Mouse (Mus musculus) megakaryocyte progenitor cell, adult 5-6 weeks (primary cell): ENCODE measurements around the gene Cks1b. TPM values are rescaled to one million over a fixed set of nuclear protein-coding genes. Genes with fewer than 3 reads are reported as not detected.
A peak's percentile ranks its signal among the peaks of the same experiment; 100 is the strongest.

Experiments
- ATAC-seq: replicated peaks from 2 replicates; pipeline ENCODE4 v1.8.0; 2016; ENCODE audit warnings: mild to moderate bottlenecking, moderate TSS enrichment, inconsistent platforms; ENCODE audit not compliant: poor library complexity
- total RNA-seq, 2 experiments: library from RNA; stranded (forward) in 1 of 2; stranded (reverse) in 1 of 2; fragments of 157-497, 149-512 nt in 1 of 2; fragments of 200-1000 nt in 1 of 2; gene quantifications; 2 replicates each; pipeline versions ENCODE4 v1.2.3 to v1.2.4; 2015 to 2017

Gene Cks1b
- total RNA-seq (2015) (268 TPM in 2 replicates), total RNA-seq (2017) (171 and 192 TPM in 2 replicates)

DNA sequence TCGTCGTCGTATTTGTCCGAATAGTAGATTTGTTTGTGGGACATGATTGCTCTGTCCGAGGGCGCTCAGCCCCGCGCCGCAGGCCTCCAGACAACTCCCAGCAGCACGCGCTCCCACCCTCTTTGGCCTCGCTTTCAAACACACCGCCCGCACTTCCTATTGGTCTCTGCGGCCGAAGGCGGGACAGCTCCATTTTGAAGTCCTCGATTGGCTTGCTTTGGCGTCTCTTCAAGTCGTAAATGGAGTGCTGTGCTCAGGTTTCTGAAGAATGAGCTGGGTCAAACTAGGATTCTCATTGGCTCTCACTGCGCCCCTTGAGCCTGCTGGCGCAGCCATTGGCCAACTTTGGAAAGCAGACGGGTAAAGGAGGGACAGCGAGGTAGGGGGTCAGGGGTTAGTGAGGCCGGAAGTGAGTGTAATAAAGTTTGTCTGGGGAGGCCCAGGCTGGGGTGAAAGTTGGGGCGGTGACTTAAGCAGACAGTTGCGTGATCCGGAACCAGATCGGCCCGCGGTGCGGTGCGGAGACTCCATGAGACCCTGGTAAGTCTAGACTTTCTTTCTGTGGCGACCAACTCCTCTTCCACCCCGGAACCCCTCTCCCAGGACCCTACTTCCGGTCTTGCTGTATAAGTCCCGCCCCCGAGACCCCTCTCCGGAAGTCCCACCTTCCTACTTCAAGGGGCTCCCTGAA, at the start of gene Cks1b, which contains the start of gene Shc1:
Gene Cks1b, minus strand, starts transcription at position 214 of the 691 bp plus-strand sequence.
Gene Shc1, plus strand, starts transcription at position 274 of the 691 bp plus-strand sequence.
- ATAC-seq: peak; percentile 86

DNA sequence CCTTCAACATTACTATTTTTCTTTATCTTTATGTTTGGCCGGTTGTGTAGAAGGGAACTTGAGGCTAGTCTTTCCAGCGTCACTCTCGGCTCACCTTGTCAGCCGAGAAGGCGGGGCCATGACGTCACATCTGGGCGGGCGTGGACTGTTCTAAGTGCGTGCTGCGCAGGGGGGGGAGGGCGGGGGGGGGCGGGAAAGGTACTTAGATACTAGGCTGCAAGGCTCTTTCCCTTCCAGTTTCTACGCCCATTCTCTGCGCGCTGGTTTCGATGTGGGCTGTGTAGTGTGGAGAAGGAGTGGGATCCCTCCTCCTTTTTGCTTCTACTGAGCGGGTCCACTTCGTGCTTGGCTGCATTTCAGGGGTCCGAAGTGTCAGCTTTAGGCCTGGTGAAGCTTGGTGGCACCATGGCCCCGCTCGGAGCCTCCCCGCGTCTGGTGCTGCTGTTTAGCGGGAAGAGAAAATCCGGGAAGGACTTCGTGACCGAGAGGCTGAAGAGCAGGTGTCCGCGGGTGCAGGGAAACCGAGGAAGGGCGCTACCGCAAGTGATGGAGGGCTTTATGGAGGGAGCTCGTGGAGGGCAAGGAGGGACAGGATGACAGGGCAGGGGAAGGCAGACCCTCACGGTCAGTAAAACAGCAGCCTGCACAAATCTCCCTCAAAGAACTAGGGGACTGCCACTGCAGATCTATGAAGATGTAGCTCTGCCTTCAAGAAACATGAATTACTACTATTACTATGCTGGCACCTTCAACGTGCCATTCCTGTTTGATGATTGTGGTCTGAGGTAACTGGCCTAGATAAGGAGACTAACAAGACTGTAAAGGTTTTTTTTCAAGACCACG, 41.0 kb upstream of the Cks1b start:
- peak; percentile 77 for ATAC-seq

DNA sequence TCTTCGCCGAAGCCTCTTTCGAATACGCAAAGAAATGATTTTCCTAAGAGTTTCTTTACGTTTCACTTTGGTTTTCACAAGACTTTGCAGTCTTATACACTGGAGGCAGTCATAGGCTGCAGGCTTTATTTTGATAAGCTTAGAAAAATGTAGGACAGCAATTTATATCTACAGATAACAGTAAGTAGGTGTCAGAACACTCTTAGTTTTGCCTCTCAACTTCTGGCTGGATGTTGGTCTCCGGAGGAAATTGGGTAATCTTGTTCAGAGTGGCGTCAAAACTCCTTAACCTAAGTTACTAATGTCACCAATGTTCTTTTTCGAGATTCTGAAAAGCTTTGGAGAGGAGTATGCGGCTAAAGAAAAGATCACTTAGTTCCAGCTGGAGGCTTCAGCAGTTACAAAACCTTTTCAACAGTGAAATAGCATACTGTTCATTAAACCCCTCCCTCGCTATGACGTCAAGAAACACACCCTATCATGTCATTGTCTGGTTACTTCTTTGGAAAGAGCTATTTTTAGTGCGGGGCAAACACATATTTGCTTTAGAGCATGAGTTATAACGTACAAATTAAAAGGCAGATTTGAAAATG, 40.3 kb upstream of the Cks1b start:
- peak; percentile 65 for ATAC-seq

DNA sequence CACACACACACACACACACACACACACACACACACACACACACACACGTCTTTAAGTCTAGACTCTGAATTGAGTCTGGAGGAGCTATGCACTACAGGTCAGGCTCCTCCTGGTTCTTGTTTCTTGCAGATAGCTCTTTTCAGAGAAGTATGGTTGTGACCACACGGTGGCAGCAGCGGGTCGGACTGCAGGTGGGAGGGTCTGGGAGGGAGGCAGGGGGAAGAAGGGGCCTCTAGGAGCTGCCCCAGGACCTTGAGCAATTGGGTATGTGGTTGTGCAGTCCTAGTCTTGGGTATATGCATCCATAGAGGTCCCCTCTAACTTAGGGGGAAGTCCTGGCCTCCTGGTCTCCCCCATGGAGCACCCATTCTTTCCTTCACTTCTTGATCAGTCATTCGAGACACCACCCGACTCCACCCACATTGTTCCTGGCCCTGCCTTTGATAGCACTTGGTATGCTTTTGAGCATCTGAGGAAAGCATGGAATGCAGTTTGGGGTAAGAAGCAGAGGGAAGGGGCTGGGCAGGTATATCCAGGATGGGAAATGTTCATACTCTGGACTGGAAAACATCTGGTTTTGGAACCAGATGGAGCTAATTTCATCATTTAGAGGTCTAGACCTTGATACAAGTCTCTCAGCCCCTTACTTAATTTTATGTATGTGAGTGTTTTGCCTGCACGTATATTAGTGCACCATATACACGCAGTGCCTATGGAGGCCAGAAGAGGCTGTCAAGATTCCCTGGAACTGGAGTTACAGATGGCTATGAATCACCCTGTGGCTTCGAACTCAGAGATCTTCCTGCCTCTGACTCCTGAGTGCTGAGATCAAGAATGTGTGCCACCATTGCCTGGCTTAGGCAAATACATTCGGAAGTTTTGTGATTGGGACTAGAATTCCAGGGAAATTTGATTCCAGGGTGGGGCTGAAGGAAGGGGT, 38.8 kb upstream of the Cks1b start:
- peak; percentile 78 for ATAC-seq

DNA sequence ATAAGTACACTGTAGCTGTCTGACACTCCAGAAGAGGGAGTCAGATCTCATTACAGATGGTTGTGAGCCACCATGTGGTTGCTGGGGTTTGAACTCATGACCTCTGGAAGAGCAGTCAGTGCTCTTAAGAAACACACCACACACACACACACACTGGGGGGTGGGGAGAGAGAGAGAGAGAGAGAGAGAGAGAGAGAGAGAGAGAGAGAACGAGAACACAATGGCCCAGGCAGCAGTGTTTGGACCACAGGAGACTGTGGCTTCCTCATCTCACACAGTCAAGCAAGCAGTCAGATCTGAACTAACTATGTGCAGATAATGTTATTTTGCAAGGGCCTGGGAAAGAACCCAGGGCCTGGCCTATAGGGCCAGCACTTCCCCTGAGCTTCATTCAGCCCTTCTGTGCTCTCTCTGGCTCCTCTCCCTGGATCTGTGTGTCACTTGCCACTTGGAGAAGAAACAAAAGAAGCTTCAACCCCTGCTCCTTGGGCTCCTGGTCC, 37.7 kb upstream of the Cks1b start:
- no peak for ATAC-seq

DNA sequence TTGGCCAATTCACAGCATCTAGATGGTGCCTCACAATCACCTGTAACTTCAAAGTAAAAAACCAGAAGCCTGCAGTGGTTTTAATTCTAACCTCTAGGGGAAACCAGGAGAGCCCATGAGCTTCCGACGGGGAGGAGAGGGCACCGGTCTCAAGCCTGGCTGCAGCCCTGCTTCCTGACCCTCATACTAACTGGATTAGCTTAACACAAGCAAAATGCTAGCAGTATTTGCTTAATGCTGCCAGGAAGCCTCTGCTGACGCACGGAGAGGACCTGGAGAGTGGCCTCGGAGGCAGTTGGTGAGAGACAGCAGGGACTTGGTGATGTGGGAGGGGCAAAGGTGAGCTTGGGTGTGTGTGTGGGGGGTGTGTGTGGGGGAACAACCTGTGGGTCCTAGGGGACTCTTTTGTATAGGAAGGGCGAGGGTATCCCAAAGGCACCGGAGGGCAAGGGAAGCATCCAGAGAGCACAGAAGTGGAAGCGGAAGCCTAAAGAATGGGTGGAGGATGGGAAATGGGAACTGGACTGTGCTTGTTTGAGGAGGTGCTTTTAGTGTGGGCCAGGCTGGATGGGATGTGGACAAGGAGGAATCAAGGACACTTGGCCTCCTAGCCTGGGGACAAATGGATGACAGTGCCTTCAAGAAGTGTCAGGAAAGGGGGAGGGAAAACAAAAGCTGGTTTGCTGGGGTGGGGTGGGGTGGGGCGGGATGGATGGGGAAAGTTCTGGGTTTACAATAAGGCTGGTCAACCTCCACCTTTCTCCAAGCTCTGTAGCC, 36.4 kb upstream of the Cks1b start, which contains the start of gene Pmvk:
Gene Pmvk, plus strand, starts transcription at position 141 of the 777 bp plus-strand sequence.
- no peak for ATAC-seq

DNA sequence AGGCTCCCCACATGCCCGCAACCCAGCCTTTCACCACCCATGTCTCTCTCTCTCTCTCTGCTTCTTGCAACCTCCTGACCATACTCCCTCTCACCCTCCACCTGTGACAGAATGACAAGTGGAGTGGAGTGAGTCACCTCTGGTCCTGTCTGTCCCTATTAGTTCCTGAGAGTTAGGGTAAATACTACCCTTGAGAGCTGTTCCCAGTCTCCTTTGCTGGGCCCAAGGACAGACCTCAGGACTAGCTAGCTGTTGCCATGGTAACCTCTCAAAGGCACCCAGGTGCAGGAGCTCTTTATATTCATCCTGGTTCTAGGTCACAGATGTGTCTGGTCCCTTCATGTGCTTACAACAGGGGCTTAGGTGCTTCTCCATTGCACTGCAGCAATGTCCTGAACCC, 33.7 kb upstream of the Cks1b start:
- ATAC-seq: no peak

DNA sequence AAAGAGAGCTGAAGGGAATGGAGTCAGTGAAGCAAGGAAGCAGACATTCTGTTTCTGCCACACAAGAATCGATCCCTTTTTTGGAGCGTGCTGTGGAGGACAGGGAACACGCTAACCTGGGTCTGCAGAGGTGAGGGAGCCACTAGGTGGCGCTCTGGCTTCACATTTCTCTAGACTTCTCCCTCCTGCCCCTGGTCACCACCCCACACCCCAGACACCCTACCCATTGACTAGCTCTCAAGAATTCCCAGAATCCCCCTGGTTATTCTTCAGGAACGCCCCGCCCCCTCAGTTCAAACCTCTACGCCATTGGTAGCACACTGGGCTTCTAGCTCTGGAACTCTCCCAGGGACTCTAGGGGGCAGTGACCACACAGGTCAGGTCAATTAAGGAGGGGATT, 31.4 kb upstream of the Cks1b start:
- peak; percentile 82 for ATAC-seq

DNA sequence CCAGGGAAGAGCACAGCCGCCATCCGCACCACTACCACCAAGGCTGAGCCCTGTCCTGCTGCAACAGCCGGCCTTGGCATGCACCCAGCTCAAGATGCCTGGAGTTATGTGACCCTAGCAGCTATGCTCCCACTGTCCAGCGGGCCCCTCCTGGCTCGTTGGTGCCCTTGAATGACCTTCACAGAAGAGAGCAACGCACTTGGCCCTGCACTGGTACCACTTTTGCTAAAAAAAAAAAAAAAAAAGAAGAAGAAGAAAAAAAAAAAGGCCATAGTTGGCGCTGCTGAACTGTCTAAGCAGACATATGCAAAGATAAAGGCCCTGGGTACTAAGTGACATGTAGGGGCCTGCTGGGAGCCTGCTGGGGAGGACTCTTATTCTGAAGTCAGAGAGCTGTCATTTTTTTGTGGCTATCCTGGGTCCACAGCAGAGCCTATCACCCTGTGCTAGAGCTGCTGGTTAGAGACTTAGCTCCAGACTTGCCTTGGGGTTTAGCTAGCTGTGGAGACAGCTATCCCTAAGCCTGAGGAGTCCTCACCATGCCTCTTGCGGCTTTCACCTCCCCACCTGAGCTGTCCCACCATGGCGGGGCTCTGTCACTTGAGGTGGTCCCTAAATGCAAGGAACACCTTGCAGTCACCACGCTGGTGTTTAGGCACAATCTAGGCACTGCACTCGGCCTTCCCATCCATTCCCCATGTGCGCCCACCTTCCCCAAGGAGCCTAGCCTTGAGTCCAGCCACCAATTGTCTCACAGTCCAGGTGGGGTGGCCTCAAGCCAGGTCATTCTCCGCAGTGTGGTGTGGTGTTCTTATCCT, 30.7 kb upstream of the Cks1b start:
- peak; percentile 95 for ATAC-seq

DNA sequence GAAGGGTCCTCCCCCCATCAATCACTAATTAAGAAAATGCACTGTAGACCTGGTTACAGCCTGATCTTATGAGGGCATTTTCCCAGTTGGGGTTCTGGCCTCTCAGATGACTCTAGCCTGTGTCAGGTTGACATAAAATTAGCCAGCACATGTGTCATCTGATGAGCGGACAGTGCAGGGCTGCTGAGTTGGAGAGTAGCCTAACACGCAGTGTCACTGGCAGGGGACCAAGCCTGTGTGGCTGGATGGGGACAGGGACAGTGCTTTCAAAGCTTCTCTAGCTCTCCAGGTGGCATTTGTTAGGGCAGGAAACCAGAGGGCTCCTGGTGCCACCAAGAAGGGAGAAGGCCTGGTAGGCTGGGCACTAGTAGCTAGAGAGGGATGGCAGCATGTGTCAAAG, 22.5 kb upstream of the Cks1b start:
- ATAC-seq: no peak

DNA sequence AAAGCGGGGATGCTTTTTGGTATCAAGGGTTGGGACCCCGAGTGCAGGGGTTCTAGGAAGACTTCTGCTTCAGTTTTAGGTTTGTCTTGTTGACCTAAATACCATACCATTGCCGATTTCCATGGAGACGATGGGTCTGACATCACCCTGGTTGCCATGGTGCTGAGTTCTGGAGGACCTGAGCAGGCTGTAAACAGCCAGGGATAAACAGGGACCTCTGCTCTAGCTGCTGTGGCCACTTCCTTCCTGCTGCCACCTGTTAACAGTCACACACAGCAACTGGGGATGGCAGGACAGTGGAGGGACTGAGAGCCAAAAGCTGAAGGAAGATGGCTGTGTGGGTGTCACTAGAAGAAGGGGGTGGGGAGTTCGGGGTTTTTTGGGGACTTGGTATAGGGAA, 19.1 kb upstream of the Cks1b start:
- peak; percentile 38 for ATAC-seq

DNA sequence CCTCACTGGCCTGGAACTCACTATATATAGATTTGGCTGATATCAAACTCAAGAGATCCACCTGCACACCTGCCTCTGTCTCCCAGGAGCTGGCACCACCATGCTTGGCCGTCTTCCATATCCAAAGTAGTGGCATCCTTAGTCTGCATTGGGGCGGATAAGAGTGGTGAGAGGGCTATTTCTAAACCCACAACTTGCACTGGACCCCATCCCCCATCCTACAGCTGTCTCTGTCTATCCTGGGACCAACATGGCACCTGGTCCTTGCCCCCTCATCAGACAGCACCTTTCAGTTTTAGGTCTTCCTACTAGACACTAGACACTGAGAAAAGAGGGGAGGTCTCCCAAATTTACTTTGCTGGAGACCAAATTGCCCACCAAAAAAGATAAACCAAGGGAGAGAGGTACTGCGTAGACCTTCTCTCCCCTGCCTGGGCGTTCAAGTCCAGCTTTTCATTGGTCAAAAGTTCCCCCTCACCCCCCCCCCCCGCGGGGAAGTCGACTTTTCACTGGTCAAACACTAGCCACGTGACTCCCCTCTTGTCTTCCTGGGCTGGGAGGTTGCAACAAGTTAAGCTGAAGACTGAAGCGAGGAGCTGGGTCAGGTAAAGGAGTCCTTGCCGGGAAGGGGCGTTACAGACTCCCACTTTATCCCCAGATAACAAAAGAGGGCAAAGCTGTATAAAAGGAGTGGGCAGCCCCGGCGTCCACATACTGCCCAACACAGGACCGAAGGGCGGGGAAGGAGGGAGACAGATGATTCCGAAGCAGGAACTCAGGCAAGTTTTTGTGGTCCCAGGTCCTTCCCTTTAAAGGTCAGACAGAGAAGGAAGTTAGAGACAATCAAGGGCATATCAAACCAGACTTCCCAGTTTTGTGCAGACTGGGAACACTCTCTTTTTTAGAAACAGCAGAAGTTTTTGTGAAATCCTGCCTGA, 18.3 kb upstream of the Cks1b start, which contains the start of gene Pbxip1:
Gene Pbxip1, plus strand, starts transcription at position 531 of the 938 bp plus-strand sequence.
- ATAC-seq: peak; percentile 76

DNA sequence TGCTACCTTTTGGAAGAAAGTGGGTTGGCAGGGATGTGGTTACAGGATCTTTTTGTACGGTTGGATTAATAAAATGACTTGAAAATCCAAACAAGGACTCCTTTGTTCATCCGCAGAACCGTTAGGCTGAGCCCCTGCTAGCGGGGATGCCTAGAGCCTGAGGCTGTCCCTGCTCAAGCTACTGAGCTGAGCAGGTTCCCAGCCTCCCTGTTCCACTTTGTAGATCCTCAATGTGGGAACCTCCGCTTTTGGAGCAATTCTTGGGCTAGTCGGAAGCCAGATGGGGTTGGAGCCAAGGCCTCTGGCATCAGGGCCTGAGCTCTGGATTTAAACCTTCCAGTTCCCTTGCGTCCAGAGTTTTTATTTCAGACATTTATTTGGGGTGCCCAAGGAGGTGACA, 16.9 kb upstream of the Cks1b start:
- ATAC-seq: no peak

DNA sequence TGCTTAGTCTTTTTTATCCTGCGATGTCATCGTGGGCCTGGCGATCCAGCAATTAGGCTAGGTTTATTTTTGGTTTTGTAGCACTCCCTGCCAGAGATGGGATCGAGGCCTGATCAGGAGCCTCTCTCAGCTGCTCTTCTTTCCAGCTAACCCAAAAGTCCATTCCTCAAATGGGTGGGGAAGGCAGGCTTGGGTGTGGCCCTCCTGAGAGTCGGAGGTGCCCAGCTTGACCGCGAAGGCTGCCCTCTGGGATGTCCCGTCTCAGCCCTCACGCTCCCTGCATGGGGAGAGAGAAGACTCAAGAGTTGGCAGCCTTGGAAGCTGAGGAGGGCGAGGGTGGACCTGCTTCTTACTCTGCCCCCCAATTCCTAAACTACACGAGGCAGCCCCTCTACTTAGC, 16.3 kb upstream of the Cks1b start:
- ATAC-seq: no peak

DNA sequence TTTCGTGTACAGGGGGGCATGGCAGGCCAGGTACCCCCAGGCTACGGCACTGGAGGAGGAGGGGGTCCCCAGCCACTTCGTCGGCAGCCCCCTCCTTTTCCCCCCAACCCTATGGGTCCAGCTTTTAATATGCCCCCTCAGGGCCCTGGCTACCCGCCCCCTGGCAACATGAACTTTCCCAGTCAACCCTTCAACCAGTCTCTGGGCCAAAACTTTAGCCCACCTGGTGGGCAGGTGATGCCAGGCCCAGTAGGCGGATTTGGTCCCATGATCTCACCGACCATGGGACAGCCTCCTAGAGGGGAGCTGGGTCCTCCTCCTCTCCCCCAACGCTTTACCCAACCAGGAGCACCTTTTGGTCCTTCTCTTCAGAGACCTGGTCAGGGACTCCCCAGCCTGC, 14.4 kb upstream of the Cks1b start:
- ATAC-seq: no peak

DNA sequence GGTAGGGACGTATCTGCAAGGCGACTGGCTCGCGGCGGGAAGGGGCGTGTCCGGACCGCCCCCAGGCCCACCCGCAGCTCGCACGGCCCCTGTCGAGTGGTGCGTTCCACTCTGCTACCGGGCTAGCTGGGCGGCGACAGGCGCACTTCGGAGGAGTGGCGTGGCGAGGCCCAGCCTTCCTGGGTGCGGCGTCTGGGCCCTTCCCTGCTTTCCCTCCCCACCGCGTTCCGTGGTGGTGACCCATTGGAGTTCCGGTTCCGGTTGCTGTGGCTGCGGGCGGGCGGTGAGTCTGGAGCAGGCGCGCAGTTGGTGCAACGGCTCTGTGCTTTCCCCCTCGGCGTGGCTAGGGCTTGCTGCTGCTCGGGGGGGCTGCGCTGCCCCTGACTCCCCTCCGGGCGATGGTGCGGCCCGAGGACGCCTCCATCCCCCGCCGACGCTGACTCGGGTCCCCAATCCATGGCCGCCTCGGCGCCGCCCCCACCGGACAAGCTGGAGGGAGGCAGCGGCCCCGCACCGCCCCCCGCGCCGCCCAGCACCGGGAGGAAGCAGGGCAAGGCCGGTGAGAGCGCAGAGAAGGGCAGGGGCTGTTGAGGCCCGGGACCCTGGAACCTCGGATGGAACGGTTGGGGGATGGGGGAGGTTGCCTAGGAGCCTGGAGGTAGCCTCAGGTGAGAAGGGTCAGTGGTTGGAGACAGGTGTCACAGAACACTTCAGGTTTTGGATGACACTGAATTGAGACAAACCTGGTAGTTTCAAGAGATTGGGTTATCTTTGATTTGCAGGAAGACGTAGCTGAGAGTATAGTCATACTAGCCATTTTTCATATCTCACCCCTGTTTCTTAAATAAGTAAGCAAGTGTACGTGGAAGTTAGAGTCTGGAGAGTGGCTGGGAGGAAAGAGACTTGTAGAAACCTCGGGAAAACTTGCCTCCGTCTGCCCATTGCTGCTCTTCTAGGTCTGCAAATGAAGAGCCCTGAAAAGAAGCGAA, 12.3 kb upstream of the Cks1b start, which contains the start of gene Pygo2:
Gene Pygo2, plus strand, starts transcription at position 44 of the 989 bp plus-strand sequence.
- ATAC-seq: peak; percentile 95
